Mouse (Mus musculus): ENCODE data around the gene 4930522H14Rik.

DNA sequence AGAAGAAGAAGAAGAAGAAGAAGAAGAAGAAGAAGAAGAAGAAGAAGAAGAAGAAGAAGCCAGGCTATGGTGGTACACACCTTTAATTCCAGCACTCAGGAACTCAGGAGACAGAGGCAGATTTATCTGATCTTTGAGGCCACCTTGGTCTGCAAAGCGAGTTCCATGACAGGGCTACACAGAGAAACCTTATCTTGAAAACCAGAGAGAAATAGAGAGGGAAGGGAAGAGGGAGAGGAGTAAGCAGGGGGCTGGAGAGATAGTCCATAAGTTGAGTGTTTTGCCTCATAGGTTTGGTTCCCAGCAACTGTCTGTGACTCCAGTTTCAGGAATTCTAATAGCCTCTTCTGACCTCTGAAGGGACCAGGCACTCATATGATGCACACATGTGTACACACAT is 42.3 kb downstream of the 4930522H14Rik start:
- TF ChIP-seq HCFC1 (IDR thresholded peaks at IDR 0.05; ENCODE audit: borderline replicate concordance, insufficient read depth, low read length) (no peak), CHD2 (IDR thresholded peaks at IDR 0.05; ENCODE audit: low read depth, low read length) (no peak), MAFK (IDR thresholded peaks at IDR 0.05; ENCODE audit: insufficient read depth, low read depth, low read length) (no peak), ZC3H11A (IDR thresholded peaks at IDR 0.05; ENCODE audit: borderline replicate concordance, low read depth, low read length) (no peak), ZNF384 (IDR thresholded peaks at IDR 0.05; ENCODE audit: low read depth, low read length) (no peak)
